Mouse (Mus musculus): Measurements from ENCODE around the gene Ttll9. TPM values are rescaled to one million over a fixed set of nuclear protein-coding genes. Genes with fewer than 3 reads are reported as not detected.
A peak's percentile ranks its signal among the peaks of the same experiment; 100 is the strongest.

Gene Ttll9
- polyA plus RNA-seq, 1 experiment from 2014 or later, result 1.2 TPM

GRCm38 (mm10) chr2:153022855-153023254 is 60.6 kb downstream of the Ttll9 start:
- Histone ChIP-seq H3K4me2 (replicated peaks; ENCODE audit: low read depth, low read length) (no peak overlapping the region), H3K27me3 (ENCODE audit: insufficient read depth, low read length) (peaks cover 6% of the 10 kb centered on the region; the same call in 1 of the 2 replicates), H3K4me3 (ENCODE audit: low read length) (no peak overlapping the region), H3K4me1 (ENCODE audit: insufficient read depth, low read length) (no peaks in the 10 kb centered on the region), H3K9me3 (ENCODE audit: low read length) (no peaks in the 10 kb centered on the region), H3K27ac (ENCODE audit: low read length) (no peak overlapping the region), H3K9ac (replicated peaks; ENCODE audit: low read length) (no peak overlapping the region), H3K36me3 (ENCODE audit: insufficient read depth, low read length) (no peaks in the 10 kb centered on the region)
- ATAC-seq (ENCODE audit: low FRiP score, low TSS enrichment), result no peak
- 50% methylated on average over 4 of the region's 4 CpGs for WGBS

- ATAC-seq (ENCODE audit: low FRiP score, low TSS enrichment), result no peak
- H3K4me3 ChIP-seq (ENCODE audit: low read length), result no peak overlapping the region
- WGBS, result 81% methylated on average over 7 of the region's 7 CpGs
- H3K4me2 ChIP-seq (replicated peaks; ENCODE audit: low read depth, low read length), result no peak overlapping the region
- H3K27ac ChIP-seq (ENCODE audit: low read length), result no peak overlapping the region
- no peak overlapping the region for H3K9ac ChIP-seq (replicated peaks; ENCODE audit: low read length)
- H3K9me3 ChIP-seq (ENCODE audit: low read length), result no peaks in the 10 kb centered on the region
- H3K4me1 ChIP-seq (ENCODE audit: insufficient read depth, low read length), result no peaks in the 10 kb centered on the region
- no peaks in the 10 kb centered on the region for H3K36me3 ChIP-seq (ENCODE audit: insufficient read depth, low read length)
- H3K27me3 ChIP-seq (ENCODE audit: insufficient read depth, low read length), result peaks cover 18% of the 10 kb centered on the region
Measured at GRCm38 (mm10) chr2:153026052-153026451, 63.8 kb downstream of the Ttll9 start.

GRCm38 (mm10) chr2:153027501-153027900 is 65.2 kb downstream of the Ttll9 start:
- 45% methylated on average over 4 of the region's 4 CpGs for WGBS
- Histone ChIP-seq H3K4me3 (ENCODE audit: low read length) (no peak overlapping the region), H3K36me3 (ENCODE audit: insufficient read depth, low read length) (no peaks in the 10 kb centered on the region), H3K27me3 (ENCODE audit: insufficient read depth, low read length) (peaks cover 31% of the 10 kb centered on the region), H3K9ac (replicated peaks; ENCODE audit: low read length) (no peak overlapping the region), H3K4me2 (replicated peaks; ENCODE audit: low read depth, low read length) (no peak overlapping the region), H3K27ac (ENCODE audit: low read length) (no peak overlapping the region), H3K9me3 (ENCODE audit: low read length) (no peaks in the 10 kb centered on the region), H3K4me1 (ENCODE audit: insufficient read depth, low read length) (peaks cover 9% of the 10 kb centered on the region)
- no peak for ATAC-seq (ENCODE audit: low FRiP score, low TSS enrichment)

GRCm38 (mm10) chr2:153030422-153030821 is 68.1 kb downstream of the Ttll9 start:
- H3K27me3 ChIP-seq (ENCODE audit: insufficient read depth, low read length), result peaks cover 44% of the 10 kb centered on the region
- 18% methylated on average over 4 of the region's 4 CpGs for WGBS
- no peak for ATAC-seq (ENCODE audit: low FRiP score, low TSS enrichment)
- H3K4me3 ChIP-seq (ENCODE audit: low read length), result no peak overlapping the region
- H3K4me1 ChIP-seq (ENCODE audit: insufficient read depth, low read length), result peaks cover 10% of the 10 kb centered on the region
- H3K27ac ChIP-seq (ENCODE audit: low read length), result no peak overlapping the region
- H3K36me3 ChIP-seq (ENCODE audit: insufficient read depth, low read length), result no peaks in the 10 kb centered on the region
- H3K9ac ChIP-seq (replicated peaks; ENCODE audit: low read length), result no peak overlapping the region
- no peaks in the 10 kb centered on the region for H3K9me3 ChIP-seq (ENCODE audit: low read length)
- no peak overlapping the region for H3K4me2 ChIP-seq (replicated peaks; ENCODE audit: low read depth, low read length)

GRCm38 (mm10) chr2:153031126-153032082 is 69.1 kb downstream of the Ttll9 start, which contains the start of gene Xkr7:
Gene Xkr7 (plus strand): TSS chr2:153031852.
- peaks cover 44% of the 10 kb centered on the region for H3K27me3 ChIP-seq (ENCODE audit: insufficient read depth, low read length)
- peak; percentile 55 for ATAC-seq (ENCODE audit: low FRiP score, low TSS enrichment)
- no peaks in the 10 kb centered on the region for H3K36me3 ChIP-seq (ENCODE audit: insufficient read depth, low read length)
- H3K4me2 ChIP-seq (replicated peaks; ENCODE audit: low read depth, low read length), result peak within 1 kb of the TSS; percentile 88
- H3K27ac ChIP-seq (ENCODE audit: low read length), result no peak within 1 kb of the TSS
- H3K4me1 ChIP-seq (ENCODE audit: insufficient read depth, low read length), result peaks cover 10% of the 10 kb centered on the region
- H3K9me3 ChIP-seq (ENCODE audit: low read length), result no peaks in the 10 kb centered on the region
- peak within 1 kb of the TSS; percentile 50 for H3K4me3 ChIP-seq (ENCODE audit: low read length)
- no peak within 1 kb of the TSS for H3K9ac ChIP-seq (replicated peaks; ENCODE audit: low read length)
- 1% methylated on average over 32 of the region's 54 CpGs for WGBS

GRCm38 (mm10) chr2:153032083-153032842 is 70.0 kb downstream of the Ttll9 start:
- no peak overlapping the region for H3K9ac ChIP-seq (replicated peaks; ENCODE audit: low read length)
- H3K9me3 ChIP-seq (ENCODE audit: low read length), result no peaks in the 10 kb centered on the region
- peak; percentile 89 for ATAC-seq (ENCODE audit: low FRiP score, low TSS enrichment)
- peak overlapping the region; percentile 50 for H3K4me3 ChIP-seq (ENCODE audit: low read length)
- H3K27me3 ChIP-seq (ENCODE audit: insufficient read depth, low read length), result peaks cover 41% of the 10 kb centered on the region
- no peaks in the 10 kb centered on the region for H3K36me3 ChIP-seq (ENCODE audit: insufficient read depth, low read length)
- H3K4me2 ChIP-seq (replicated peaks; ENCODE audit: low read depth, low read length), result peak overlapping the region; percentile 88
- H3K4me1 ChIP-seq (ENCODE audit: insufficient read depth, low read length), result peaks cover 10% of the 10 kb centered on the region
- H3K27ac ChIP-seq (ENCODE audit: low read length), result no peak overlapping the region
- WGBS, result 1% methylated on average over 54 of the region's 58 CpGs

GRCm38 (mm10) chr2:153032973-153033372 is 70.7 kb downstream of the Ttll9 start:
- H3K36me3 ChIP-seq (ENCODE audit: insufficient read depth, low read length), result no peaks in the 10 kb centered on the region
- peaks cover 10% of the 10 kb centered on the region for H3K4me1 ChIP-seq (ENCODE audit: insufficient read depth, low read length)
- H3K27me3 ChIP-seq (ENCODE audit: insufficient read depth, low read length), result peaks cover 38% of the 10 kb centered on the region
- ATAC-seq (ENCODE audit: low FRiP score, low TSS enrichment), result no peak
- WGBS, result 12% methylated on average over 4 of the region's 4 CpGs
- no peak overlapping the region for H3K4me3 ChIP-seq (ENCODE audit: low read length)
- no peaks in the 10 kb centered on the region for H3K9me3 ChIP-seq (ENCODE audit: low read length)
- no peak overlapping the region for H3K27ac ChIP-seq (ENCODE audit: low read length)
- H3K9ac ChIP-seq (replicated peaks; ENCODE audit: low read length), result no peak overlapping the region
- H3K4me2 ChIP-seq (replicated peaks; ENCODE audit: low read depth, low read length), result no peak overlapping the region

- peaks cover 10% of the 10 kb centered on the region for H3K4me1 ChIP-seq (ENCODE audit: insufficient read depth, low read length)
- H3K27ac ChIP-seq (ENCODE audit: low read length), result no peak overlapping the region
- no peaks in the 10 kb centered on the region for H3K36me3 ChIP-seq (ENCODE audit: insufficient read depth, low read length)
- H3K9me3 ChIP-seq (ENCODE audit: low read length), result no peaks in the 10 kb centered on the region
- H3K9ac ChIP-seq (replicated peaks; ENCODE audit: low read length), result no peak overlapping the region
- H3K4me3 ChIP-seq (ENCODE audit: low read length), result no peak overlapping the region
- no peak for ATAC-seq (ENCODE audit: low FRiP score, low TSS enrichment)
- H3K27me3 ChIP-seq (ENCODE audit: insufficient read depth, low read length), result peaks cover 38% of the 10 kb centered on the region
- 71% methylated on average over 5 of the region's 5 CpGs for WGBS
- H3K4me2 ChIP-seq (replicated peaks; ENCODE audit: low read depth, low read length), result no peak overlapping the region
Measured at GRCm38 (mm10) chr2:153033545-153034230, 71.4 kb downstream of the Ttll9 start.

GRCm38 (mm10) chr2:153036690-153037089 is 74.4 kb downstream of the Ttll9 start:
- Histone ChIP-seq H3K9ac (replicated peaks; ENCODE audit: low read length) (no peak overlapping the region), H3K4me2 (replicated peaks; ENCODE audit: low read depth, low read length) (no peak overlapping the region), H3K4me3 (ENCODE audit: low read length) (no peak overlapping the region), H3K4me1 (ENCODE audit: insufficient read depth, low read length) (peaks cover 6% of the 10 kb centered on the region), H3K27me3 (ENCODE audit: insufficient read depth, low read length) (peaks cover 20% of the 10 kb centered on the region), H3K36me3 (ENCODE audit: insufficient read depth, low read length) (no peaks in the 10 kb centered on the region), H3K27ac (ENCODE audit: low read length) (no peak overlapping the region), H3K9me3 (ENCODE audit: low read length) (no peaks in the 10 kb centered on the region)
- ATAC-seq (ENCODE audit: low FRiP score, low TSS enrichment), result 0 out of 2 replicates have a peak, but pooled peaks have one; percentile 20
- WGBS, result 18% methylated on average over 2 of the region's 2 CpGs

All from kidney, embryonic 16.5 days (tissue).